Mouse (Mus musculus): Measurements from ENCODE around the gene Lamc1.

The Lamc1 gene

GRCm38 (mm10) chr1:153185828-153186803 is 146.5 kb downstream of the Lamc1 start, which contains the start of gene Lamc2:
TSS of gene Lamc2 (minus strand) at chr1:153186447.
- DNase-seq: peak; percentile 55

- DNase-seq: no peak
These were observed 151.8 kb downstream of the Lamc1 start for GRCm38 (mm10) chr1:153180586-153181289.

- no peak for DNase-seq
These were observed 152.4 kb downstream of the Lamc1 start for GRCm38 (mm10) chr1:153180160-153180559.

GRCm38 (mm10) chr1:153174801-153175200 is 157.8 kb downstream of the Lamc1 start:
- no peak for DNase-seq

- no peak for DNase-seq
These were observed 159.3 kb downstream of the Lamc1 start for GRCm38 (mm10) chr1:153173276-153173675.

GRCm38 (mm10) chr1:153172291-153172731 is 160.3 kb downstream of the Lamc1 start:
- no peak for DNase-seq

- no peak for DNase-seq
These were observed 161.6 kb downstream of the Lamc1 start for GRCm38 (mm10) chr1:153171011-153171410.
